Mouse (Mus musculus): Measurements from ENCODE around the gene Irgm1. TPM values are rescaled to one million over a fixed set of nuclear protein-coding genes. Genes with fewer than 3 reads are reported as not detected.

Irgm1 gene
- total and polyA plus RNA-seq, 3 experiments = 25.7 to 58.1 (median 49.0) TPM

- TF ChIP-seq TCF12 (IDR thresholded peaks at IDR 0.05; ENCODE audit: low read depth, low read length) (no peak), ZC3H11A (IDR thresholded peaks at IDR 0.05; ENCODE audit: low read depth, low read length) (no peak), GABPA (IDR thresholded peaks at IDR 0.05; ENCODE audit: insufficient replicate concordance, low read depth, low read length) (no peak), MEF2A (IDR thresholded peaks at IDR 0.05; ENCODE audit: borderline replicate concordance, low read depth, low read length) (no peak), CHD2 (IDR thresholded peaks at IDR 0.05; ENCODE audit: low read length) (no peak), RCOR1 (conservative IDR thresholded peaks at IDR 0.05; ENCODE audit: low read depth, low read length) (no peak), ELF1 (IDR thresholded peaks at IDR 0.05; ENCODE audit: low read depth, low read length) (no peak), RAD21 (IDR thresholded peaks at IDR 0.05; ENCODE audit: low read depth, low read length) (no peak), CTCF (conservative IDR thresholded peaks at IDR 0.05 in 1 of 2, IDR thresholded peaks at IDR 0.05 in 1 of 2; ENCODE audit: low read depth in 2 of 2, low read length in 2 of 2) (no peak)
Observed at GRCm38 (mm10) chr11:48870781-48871180, 702 bp downstream of the Irgm1 start (continued).

GRCm38 (mm10) chr11:48869380-48870110, 1.9 kb downstream of the Irgm1 start:
- Histone ChIP-seq H3K9me3 (replicated peaks; ENCODE audit: low read length) (no peaks in the 10 kb centered on the region), H3K4me3 (replicated peaks in 1 of 3; ENCODE audit: low read depth in 2 of 3, low read length in 2 of 3, poor library complexity in 1 of 3) (peak overlapping the region; percentile 61 to 69 (median 69)), H3K27me3 (replicated peaks) (no peaks in the 10 kb centered on the region), H3K9ac (ENCODE audit: insufficient read depth, low read depth) (peak overlapping the region; percentile 85), H3K36me3 (replicated peaks in 1 of 2; ENCODE audit: control insufficient read depth in 1 of 2, insufficient read depth in 1 of 2, low read length in 1 of 2) (peaks cover 22 to 34% of the 10 kb centered on the region in 2 experiments), H3K79me2 (replicated peaks; ENCODE audit: control insufficient read depth, extremely low read depth, insufficient read depth, poor library complexity, severe bottlenecking) (peaks cover 25% of the 10 kb centered on the region), H3K4me2 (ENCODE audit: insufficient read depth, low read depth, poor library complexity, severe bottlenecking) (peak overlapping the region; percentile 93), H3K27ac (ENCODE audit: insufficient read depth, low read depth) (no peak overlapping the region), H3K4me1 (ENCODE audit: control insufficient read depth in 1 of 2, insufficient read depth in 2 of 2) (peaks cover 0 to 47% of the 10 kb centered on the region in 2 experiments; a peak in 2 of 4 replicates)
- TF ChIP-seq MXI1 (IDR thresholded peaks at IDR 0.05; ENCODE audit: low read depth, low read length) (peak; percentile 20; the same call in 1 of the 2 replicates), BHLHE40 (IDR thresholded peaks at IDR 0.05; ENCODE audit: low read depth, low read length) (peak; percentile 8; the same call in 1 of the 2 replicates), MEF2A (IDR thresholded peaks at IDR 0.05; ENCODE audit: borderline replicate concordance, low read depth, low read length) (peak; percentile 21; the same call in 1 of the 2 replicates), CTCF (conservative IDR thresholded peaks at IDR 0.05 in 1 of 2, IDR thresholded peaks at IDR 0.05 in 1 of 2; ENCODE audit: low read depth in 2 of 2, low read length in 2 of 2) (no peak), MAFK (IDR thresholded peaks at IDR 0.05; ENCODE audit: insufficient replicate concordance, low read length) (no peak)
- in situ Hi-C loops (cut with MboI; ENCODE audit: low pct_ligation_motif_present, low pct_unique_long_range_greater_than_20kb, low sequenced_read_pairs) (loop anchor here (5.0 to 25.0 kb wide), 4 partner anchors 233 to 543 kb away; partner anchors contain the start of genes Mgat1 and Olfr1389), dilution Hi-C loops (cut with MboI; ENCODE audit: extremely low pct_ligation_motif_present, extremely low pct_unique_long_range_greater_than_20kb, low sequenced_read_pairs) (no loop called here)
- DNase-seq (ENCODE audit: extremely low read depth) = no peak

GRCm38 (mm10) chr11:48866481-48866880, 5.0 kb downstream of the Irgm1 start:
- Histone ChIP-seq H3K36me3 (replicated peaks in 1 of 2; ENCODE audit: control insufficient read depth in 1 of 2, insufficient read depth in 1 of 2, low read length in 1 of 2) (peaks cover 25 to 48% of the 10 kb centered on the region in 2 experiments), H3K4me1 (ENCODE audit: control insufficient read depth in 1 of 2, insufficient read depth in 2 of 2) (peaks cover 0 to 27% of the 10 kb centered on the region in 2 experiments; a peak in 2 of 4 replicates), H3K27ac (ENCODE audit: insufficient read depth, low read depth) (no peak overlapping the region), H3K9ac (ENCODE audit: insufficient read depth, low read depth) (no peak overlapping the region), H3K9me3 (replicated peaks; ENCODE audit: low read length) (no peaks in the 10 kb centered on the region), H3K4me2 (ENCODE audit: insufficient read depth, low read depth, poor library complexity, severe bottlenecking) (no peak overlapping the region), H3K79me2 (replicated peaks; ENCODE audit: control insufficient read depth, extremely low read depth, insufficient read depth, poor library complexity, severe bottlenecking) (peaks cover 25% of the 10 kb centered on the region), H3K4me3 (replicated peaks in 1 of 3; ENCODE audit: low read depth in 2 of 3, low read length in 2 of 3, poor library complexity in 1 of 3) (no peak overlapping the region), H3K27me3 (replicated peaks) (no peaks in the 10 kb centered on the region)
- dilution Hi-C loops (cut with MboI; ENCODE audit: extremely low pct_ligation_motif_present, extremely low pct_unique_long_range_greater_than_20kb, low sequenced_read_pairs) = no loop called here
- TF ChIP-seq BHLHE40 (IDR thresholded peaks at IDR 0.05; ENCODE audit: low read depth, low read length) (no peak), IRF4 (IDR thresholded peaks at IDR 0.05; ENCODE audit: low read depth, low read length) (no peak), JUN (IDR thresholded peaks at IDR 0.05; ENCODE audit: insufficient read depth, low read depth, low read length) (no peak), NELFE (IDR thresholded peaks at IDR 0.05; ENCODE audit: low read depth, low read length) (no peak), CHD2 (IDR thresholded peaks at IDR 0.05; ENCODE audit: low read length) (no peak), MAX (IDR thresholded peaks at IDR 0.05; ENCODE audit: low read length) (no peak), ZNF384 (IDR thresholded peaks at IDR 0.05; ENCODE audit: low read depth, low read length) (no peak), MYC (IDR thresholded peaks at IDR 0.05; ENCODE audit: low read depth, low read length) (no peak), GABPA (IDR thresholded peaks at IDR 0.05; ENCODE audit: insufficient replicate concordance, low read depth, low read length) (no peak), MXI1 (IDR thresholded peaks at IDR 0.05; ENCODE audit: low read depth, low read length) (no peak)
- DNase-seq (ENCODE audit: extremely low read depth) = no peak
- in situ Hi-C loops (cut with MboI; ENCODE audit: low pct_ligation_motif_present, low pct_unique_long_range_greater_than_20kb, low sequenced_read_pairs) = loop anchor here (25.0 kb wide), 2 partner anchors 279 to 546 kb away; partner anchors contain the start of gene Olfr1389

Measured in CH12.LX (cell line).